Mouse (Mus musculus): Measurements from ENCODE around the gene Esr1. TPM values are rescaled to one million over a fixed set of nuclear protein-coding genes. Genes with fewer than 3 reads are reported as not detected.
A peak's percentile ranks its signal among the peaks of the same experiment; 100 is the strongest.

Gene Esr1
- total RNA-seq, 2 experiments from 2014 or later = 30.6 to 46.5 TPM

DNA sequence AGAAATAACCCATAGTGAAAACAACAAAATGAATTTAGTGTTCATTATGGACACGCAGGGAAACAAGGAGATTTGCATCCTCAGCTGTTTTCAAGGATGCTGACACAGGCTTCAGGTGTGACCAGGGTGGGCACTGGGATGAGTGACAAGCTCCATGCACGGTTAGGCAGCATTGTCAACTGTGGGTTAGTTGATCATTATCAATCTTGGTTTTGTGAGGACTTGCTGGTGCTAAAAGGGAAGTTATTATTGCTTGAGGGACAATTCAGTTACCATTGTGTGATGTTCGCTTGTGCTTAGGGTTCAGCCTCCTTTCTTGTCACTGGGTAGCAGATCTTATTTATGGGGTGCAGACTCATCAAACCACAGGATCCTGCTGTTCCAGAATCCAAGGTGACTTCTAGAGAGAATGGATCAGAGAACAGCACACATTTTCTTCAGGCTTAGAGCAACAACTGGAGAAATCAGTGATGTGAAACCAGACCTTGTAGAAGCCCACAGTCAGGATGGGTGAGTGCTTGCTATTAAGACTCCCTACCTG lies 186.9 kb downstream of the Esr1 start:
- no peak for TF ChIP-seq CTCF (IDR thresholded peaks at IDR 0.05)
- intact Hi-C loops (cut with DNase I) = no loop called here
- H3K4me3 ChIP-seq = no peak overlapping the region
- DNase-seq = no peak
- H3K27ac ChIP-seq = no peak overlapping the region

- intact Hi-C loops (cut with DNase I) = no loop called here
- no peak overlapping the region for H3K4me3 ChIP-seq
- DNase-seq = peak; percentile 22
- TF ChIP-seq CTCF (IDR thresholded peaks at IDR 0.05) = no peak
- no peak overlapping the region for H3K27ac ChIP-seq
These were observed 213.0 kb downstream of the Esr1 start for GRCm38 (mm10) chr10:4824366-4824765.

GRCm38 (mm10) chr10:4830592-4830991 lies 219.2 kb downstream of the Esr1 start:
- no peak for TF ChIP-seq CTCF (IDR thresholded peaks at IDR 0.05)
- Histone ChIP-seq H3K4me3 (no peak overlapping the region), H3K27ac (0 out of 2 replicates have a peak overlapping the region, but pooled peaks have one; percentile 13)
- intact Hi-C loops (cut with DNase I) = no loop called here
- no peak for DNase-seq

DNA sequence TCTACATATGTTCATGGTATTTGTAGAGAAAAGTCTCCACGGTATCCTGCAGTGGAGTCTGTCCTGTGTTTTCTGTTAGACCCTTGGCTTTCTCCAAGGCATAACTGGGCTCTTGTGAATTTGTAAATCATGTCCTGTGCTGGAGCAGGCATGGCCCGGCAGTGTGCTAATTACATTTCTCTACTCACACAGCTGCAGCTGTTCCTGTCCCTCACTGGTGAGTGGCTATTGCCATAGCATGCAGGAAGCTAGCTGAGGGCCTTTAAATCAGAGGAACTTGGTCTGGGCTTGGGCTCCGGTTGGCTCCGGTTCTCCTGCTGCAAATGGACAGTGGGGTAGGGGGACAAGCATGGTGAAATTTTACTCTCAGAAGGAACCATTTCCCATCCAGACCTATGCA lies 226.7 kb downstream of the Esr1 start:
- DNase-seq = peak; percentile 78
- TF ChIP-seq CTCF (IDR thresholded peaks at IDR 0.05) = no peak
- H3K27ac ChIP-seq = peak overlapping the region; percentile 74
- intact Hi-C loops (cut with DNase I) = no loop called here
- H3K4me3 ChIP-seq = no peak overlapping the region

GRCm38 (mm10) chr10:4841039-4841438 lies 229.6 kb downstream of the Esr1 start:
- no peak for TF ChIP-seq CTCF (IDR thresholded peaks at IDR 0.05)
- intact Hi-C loops (cut with DNase I) = no loop called here
- DNase-seq = no peak
- Histone ChIP-seq H3K27ac (no peak overlapping the region), H3K4me3 (no peak overlapping the region)

GRCm38 (mm10) chr10:4847523-4847922 lies 236.1 kb downstream of the Esr1 start:
- intact Hi-C loops (cut with DNase I) = no loop called here
- no peak overlapping the region for H3K4me3 ChIP-seq
- DNase-seq = no peak
- no peak overlapping the region for H3K27ac ChIP-seq
- TF ChIP-seq CTCF (IDR thresholded peaks at IDR 0.05) = no peak

GRCm38 (mm10) chr10:4849881-4850280 lies 238.5 kb downstream of the Esr1 start:
- Histone ChIP-seq H3K27ac (no peak overlapping the region), H3K4me3 (no peak overlapping the region)
- intact Hi-C loops (cut with DNase I) = no loop called here
- no peak for DNase-seq
- no peak for TF ChIP-seq CTCF (IDR thresholded peaks at IDR 0.05)

GRCm38 (mm10) chr10:4875076-4875737 lies 263.8 kb downstream of the Esr1 start:
- no peak for DNase-seq
- H3K27ac ChIP-seq = no peak overlapping the region
- H3K4me3 ChIP-seq = no peak overlapping the region
- no peak for TF ChIP-seq CTCF (IDR thresholded peaks at IDR 0.05)
- intact Hi-C loops (cut with DNase I) = no loop called here

DNA sequence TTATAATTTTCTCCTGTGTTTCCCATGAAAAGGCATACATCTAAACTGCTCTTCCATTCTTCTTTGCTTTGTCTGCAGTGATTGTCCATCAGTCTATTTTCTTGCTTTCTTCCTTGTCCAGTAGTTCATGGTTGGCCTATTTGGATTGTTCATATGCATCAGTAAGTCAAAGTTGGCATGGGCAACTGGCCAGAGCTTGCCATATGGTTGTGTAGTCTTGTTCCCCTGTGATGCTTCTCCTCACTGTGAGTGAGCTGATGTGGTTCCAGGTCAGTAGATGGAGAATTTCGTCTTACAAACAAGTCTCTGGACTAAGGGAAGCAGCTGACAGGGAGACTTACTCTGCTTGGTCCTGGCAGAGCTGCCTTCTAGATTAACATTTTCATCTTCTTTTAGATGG lies 270.0 kb downstream of the Esr1 start:
- Histone ChIP-seq H3K4me3 (no peak overlapping the region), H3K27ac (no peak overlapping the region)
- TF ChIP-seq CTCF (IDR thresholded peaks at IDR 0.05) = no peak
- intact Hi-C loops (cut with DNase I) = no loop called here
- no peak for DNase-seq

DNA sequence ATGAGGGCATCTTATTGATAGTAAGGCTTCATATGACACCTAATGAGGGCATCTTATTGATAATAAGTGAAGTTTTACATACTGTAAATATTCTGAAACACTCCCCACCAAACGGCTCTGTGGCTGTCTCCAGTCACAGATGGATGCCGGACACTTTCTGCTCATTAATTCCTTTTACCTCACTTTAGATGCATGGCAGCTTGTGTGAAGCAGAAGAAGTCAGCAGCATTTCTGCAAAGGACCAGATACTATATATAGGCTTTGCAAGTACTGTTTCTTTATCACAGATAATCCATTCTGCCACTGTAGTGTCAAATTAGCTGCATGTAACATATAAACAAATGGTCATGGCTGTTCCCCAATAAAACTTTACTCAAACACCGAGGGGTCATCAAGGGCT lies 274.1 kb downstream of the Esr1 start:
- H3K4me3 ChIP-seq = no peak overlapping the region
- TF ChIP-seq CTCF (IDR thresholded peaks at IDR 0.05) = no peak
- intact Hi-C loops (cut with DNase I) = no loop called here
- no peak for DNase-seq
- no peak overlapping the region for H3K27ac ChIP-seq

DNA sequence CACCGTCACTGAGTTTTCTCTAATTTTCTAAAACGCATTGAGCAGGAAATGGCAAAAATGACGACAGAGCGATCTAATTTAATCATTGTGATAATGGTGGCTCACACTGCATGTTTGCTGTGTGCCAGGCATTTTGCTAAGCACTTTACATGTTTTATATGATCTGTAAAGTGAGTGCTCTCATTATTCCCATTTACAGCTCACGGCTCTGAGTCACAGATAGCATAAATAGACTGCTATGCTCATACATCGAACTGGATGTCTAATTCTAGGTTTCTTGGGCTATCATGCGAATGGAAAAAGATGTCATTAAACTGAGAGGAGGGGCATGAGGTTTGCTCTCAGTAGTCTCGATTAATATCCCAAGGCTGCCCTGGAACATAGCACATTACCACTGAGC lies 274.6 kb downstream of the Esr1 start:
- Histone ChIP-seq H3K4me3 (no peak overlapping the region), H3K27ac (no peak overlapping the region)
- intact Hi-C loops (cut with DNase I) = no loop called here
- no peak for TF ChIP-seq CTCF (IDR thresholded peaks at IDR 0.05)
- no peak for DNase-seq

GRCm38 (mm10) chr10:4893475-4893874 lies 282.1 kb downstream of the Esr1 start:
- DNase-seq = no peak
- no peak overlapping the region for H3K27ac ChIP-seq
- intact Hi-C loops (cut with DNase I) = no loop called here
- no peak for TF ChIP-seq CTCF (IDR thresholded peaks at IDR 0.05)
- H3K4me3 ChIP-seq = no peak overlapping the region

GRCm38 (mm10) chr10:4897789-4898188 lies 286.4 kb downstream of the Esr1 start:
- Histone ChIP-seq H3K27ac (no peak overlapping the region), H3K4me3 (no peak overlapping the region)
- TF ChIP-seq CTCF (IDR thresholded peaks at IDR 0.05) = no peak
- intact Hi-C loops (cut with DNase I) = no loop called here
- no peak for DNase-seq

- no peak for TF ChIP-seq CTCF (IDR thresholded peaks at IDR 0.05)
- Histone ChIP-seq H3K4me3 (no peak overlapping the region), H3K27ac (no peak overlapping the region)
- intact Hi-C loops (cut with DNase I) = no loop called here
- DNase-seq = no peak
These were observed 288.9 kb downstream of the Esr1 start for GRCm38 (mm10) chr10:4900324-4900723.

Data from gastrocnemius, adult 2 months (tissue).